Mouse (Mus musculus): ENCODE data around the gene Cradd.

DNA sequence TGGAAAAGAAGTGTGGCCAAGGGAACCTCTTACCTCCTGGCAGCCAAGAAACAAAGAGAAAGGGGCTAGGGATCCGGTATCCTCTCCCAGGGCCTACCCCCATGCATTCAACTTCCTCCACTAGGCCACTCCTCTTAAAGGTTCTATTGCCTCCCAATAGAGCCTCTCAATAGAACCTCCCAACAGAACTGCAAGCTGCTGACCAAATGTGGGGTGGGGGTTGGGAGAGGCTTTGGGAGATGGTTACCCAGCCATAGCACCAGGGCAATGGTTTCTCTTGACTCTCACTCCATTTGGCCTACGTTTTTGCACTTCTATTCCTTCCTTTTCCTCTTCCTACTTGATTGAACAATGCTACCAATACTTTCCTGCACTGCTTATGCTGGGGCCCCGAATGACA lies 69.9 kb downstream of the Cradd start:
- TF ChIP-seq TAL1 (IDR thresholded peaks at IDR 0.05; ENCODE audit: low read length) (no peak), GATA1 (IDR thresholded peaks at IDR 0.05; ENCODE audit: low read length) (no peak)
